Mouse (Mus musculus) retina, adult 2 months (tissue): ENCODE data around the gene Sprr4.
"Not testable (repeated sequence)": the region's sequence is repeated elsewhere in the genome, so short reads cannot be mapped to it uniquely, and the experiment has no call there.

Experiments
- DNase-seq: peaks from one replicate; pipeline ENCODE4 v3.0.0-alpha.2; 2012; ENCODE audit warnings: low read depth, low spot score

The Sprr4 gene

DNA sequence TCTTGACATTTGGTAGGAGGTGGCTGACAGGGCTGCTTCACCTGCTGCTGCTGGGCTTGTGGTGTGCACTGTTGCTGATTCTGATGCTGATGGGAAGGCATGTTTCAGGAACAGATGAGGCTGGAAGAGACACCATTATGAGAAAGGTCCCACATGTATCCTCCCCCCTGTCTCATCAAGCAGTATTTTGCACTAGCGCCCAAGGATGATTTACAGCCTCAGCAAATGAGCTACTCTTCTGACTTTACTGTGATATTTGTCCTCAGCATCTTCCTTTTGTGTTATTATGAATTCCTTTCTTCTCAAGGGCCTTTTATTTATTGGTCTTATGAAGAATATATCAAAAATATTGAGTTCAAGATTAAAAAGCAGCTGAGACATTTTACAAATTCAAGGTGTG lies at the start of gene Sprr4:
Gene Sprr4 (minus strand): TSS at position 101 of the 400 bp plus-strand sequence.
- DNase-seq = no peak

DNA sequence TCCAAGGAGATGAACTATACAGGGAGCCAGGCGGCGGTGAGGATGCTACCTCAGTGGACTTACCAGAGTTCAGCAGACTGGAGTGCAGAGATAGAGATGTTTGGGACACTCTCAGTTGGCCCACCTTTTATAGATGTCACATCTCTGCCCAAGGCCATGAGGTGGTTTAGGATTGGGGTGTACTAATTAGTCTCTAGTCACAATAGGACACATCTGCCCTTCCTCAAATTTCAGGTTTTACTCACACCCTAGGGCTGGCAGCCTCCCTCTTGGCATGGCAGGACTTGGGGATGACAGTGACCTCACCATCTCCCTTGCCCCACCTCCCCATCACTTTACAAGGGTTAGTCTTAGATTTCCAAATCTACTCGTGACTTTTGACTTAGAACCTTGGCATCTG lies 34.1 kb upstream of the Sprr4 start, which contains the start of gene 2310046K23Rik:
Gene 2310046K23Rik (minus strand): TSS at position 101 of the 400 bp plus-strand sequence.
- DNase-seq = no peak

DNA sequence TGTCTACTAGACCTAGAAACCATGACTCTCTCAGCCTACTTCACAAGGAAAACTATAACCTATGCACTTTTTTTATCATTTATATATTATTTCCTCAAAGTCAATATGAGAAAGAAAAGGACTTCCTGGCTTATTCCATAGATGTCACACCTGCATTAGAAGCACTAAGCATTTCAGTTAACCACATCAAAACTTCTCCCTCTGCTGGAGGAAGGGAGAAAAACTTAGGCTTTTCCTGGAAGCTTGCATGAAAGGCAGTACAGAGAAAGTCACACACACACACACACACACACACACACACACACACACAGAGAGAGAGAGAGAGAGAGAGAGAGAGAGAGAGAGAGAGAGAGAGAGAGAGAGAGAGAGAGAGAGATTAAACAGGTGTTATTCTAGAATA lies 12.0 kb upstream of the Sprr4 start:
- no peak for DNase-seq

DNA sequence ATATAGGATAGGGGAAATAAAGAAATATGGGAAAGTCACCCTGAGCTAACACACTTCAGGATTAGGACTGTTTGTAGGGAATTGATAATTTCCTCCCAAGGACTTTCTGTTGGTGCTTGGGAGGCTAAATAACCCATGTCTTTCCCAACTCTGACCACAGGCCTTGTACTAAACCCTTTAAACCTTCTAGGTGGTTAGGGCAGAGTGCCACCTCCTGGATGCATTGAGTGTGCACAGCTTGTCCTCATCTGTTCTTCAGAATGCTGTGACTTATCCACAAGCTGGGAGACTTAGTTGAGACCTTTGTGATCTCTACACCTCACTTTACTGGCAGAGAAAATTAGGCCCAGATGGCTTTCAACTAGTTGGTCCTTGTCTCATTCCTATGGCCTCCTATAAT lies 10.5 kb upstream of the Sprr4 start:
- peak; percentile 2 for DNase-seq

DNA sequence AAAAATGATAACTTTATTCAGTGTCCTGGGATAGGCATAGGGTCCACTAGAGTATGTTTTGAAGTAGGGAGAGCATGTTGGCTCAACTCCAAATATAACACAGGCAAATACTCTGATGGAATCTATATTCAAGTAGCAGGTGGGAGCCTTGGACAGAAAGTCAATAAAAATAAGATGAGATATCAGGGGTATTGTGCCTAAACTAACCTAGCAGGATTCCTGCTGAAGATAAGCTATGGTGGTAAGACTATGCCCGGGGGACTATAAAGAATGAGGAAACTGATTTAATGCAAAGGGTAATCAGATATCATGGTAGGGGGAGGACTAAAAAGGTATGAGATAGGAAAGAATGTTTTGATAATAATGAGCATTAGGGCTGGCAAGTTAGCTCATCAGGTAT lies 7.9 kb upstream of the Sprr4 start:
- no peak for DNase-seq

DNA sequence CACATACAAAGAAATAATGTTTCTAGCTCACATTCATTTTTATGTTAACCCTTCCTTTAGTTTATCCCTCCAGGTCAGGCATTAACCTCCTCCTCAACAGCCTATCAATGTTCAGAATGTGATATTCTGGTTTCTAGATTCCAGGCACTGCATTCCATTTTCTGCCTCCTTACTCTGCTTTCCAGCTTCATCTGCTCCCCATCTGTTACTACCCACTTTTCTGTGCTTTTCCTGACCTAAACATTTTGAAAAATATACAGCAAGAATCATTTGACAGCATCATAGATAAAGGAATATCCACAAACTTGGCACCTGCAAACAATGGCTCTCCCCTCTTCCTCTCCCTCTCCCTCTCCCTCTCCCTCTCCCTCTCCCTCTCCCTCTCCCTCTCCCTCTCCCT lies 3.2 kb upstream of the Sprr4 start:
- no peak for DNase-seq

DNA sequence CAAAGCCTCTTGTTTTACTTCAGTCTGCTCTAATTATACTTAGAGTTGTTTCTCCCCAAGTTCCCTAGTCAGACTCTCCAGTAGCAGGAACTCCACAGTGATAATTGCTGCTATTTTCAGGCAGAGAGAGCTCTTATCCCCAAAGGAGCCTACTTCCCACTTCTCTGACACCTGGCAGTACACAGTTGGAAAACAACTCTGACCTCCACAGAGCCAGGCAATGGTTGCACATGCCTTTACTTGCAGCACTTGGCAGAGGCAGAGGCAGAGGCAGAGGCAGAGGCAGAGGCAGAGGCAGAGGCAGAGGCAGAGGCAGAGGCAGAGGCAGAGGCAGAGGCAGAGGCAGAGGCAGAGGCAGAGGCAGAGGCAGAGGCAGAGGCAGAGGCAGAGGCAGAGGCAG lies 10.0 kb downstream of the Sprr4 start:
- DNase-seq = not testable (repeated sequence)

DNA sequence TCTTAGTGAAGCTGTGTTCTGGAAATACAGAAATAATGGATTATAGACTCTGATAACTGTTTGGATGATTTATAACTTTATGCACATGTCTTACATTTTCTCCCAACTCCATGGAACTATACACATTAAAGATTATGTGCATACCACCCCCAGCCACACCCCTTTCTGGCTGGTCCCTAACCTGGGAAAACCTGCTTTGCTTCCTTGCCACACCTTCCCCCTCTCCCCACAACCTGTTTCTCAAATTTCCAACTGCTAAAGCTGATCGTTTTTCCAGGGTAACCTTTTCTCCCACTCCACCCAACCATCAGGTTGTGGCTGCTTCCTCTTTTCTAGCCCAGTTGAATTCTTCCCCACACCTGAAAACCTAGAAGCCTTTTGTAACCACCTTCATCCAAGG lies 14.0 kb downstream of the Sprr4 start:
- DNase-seq = no peak

DNA sequence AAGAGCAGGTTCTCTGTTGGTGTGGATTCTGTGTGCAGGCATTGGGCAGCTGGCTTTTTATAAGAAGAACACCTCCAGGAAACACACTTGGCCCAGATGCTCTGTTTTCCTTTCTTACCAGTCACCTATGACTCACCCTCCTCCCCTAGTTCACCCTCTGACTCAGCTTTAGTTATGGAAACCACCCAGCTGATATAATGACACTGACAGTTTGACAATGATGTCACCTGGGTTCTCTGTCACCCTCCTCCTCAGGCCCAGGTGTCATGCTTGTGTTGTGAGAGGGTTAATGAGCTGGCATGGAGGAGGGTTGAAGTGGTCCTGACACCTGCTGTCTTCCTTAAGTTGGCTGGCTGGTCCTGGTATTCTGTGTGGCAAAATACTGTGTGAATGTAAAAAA lies 14.4 kb downstream of the Sprr4 start, which contains the start of gene Sprr1a:
Gene Sprr1a (minus strand): TSS at position 33 of the 400 bp plus-strand sequence.
- DNase-seq = no peak

DNA sequence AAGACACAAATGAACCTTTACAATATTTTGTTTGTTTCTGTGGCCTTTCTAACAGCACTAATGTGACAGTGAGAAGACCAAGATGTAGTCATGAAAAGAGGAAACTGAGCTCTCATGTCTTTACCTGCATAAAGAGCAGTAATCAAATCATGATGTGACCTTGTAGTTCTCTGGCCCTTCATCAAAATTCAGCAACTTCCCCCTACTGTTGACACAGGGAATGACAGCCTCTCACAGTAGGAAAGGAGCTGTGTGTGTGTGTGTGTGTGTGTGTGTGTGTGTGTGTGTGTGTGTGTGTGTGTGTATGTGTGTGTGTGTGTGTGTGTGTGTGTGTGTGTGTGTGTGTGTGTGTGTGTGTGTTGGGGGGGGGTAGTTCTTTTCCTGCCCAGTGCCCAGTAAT lies 19.0 kb downstream of the Sprr4 start:
- DNase-seq = not testable (repeated sequence)

DNA sequence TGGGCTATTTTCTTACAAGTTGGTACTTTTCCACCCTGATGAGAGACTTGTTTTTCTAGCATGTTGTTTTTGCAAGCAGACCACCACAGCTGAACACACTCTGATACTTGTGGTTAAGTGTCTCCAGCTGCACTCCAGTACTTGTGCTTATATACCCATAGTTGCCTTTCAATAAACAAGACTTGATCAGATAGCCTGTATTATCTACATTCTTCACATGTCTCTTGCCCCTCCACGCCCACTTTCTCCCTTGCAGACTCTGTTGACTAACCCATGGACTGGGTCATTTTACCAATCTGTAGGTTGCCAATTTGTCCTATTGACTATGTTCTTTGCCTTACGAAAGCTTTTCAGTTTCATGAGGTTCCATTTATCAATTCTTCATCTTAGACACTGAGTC lies 30.2 kb downstream of the Sprr4 start:
- no peak for DNase-seq

DNA sequence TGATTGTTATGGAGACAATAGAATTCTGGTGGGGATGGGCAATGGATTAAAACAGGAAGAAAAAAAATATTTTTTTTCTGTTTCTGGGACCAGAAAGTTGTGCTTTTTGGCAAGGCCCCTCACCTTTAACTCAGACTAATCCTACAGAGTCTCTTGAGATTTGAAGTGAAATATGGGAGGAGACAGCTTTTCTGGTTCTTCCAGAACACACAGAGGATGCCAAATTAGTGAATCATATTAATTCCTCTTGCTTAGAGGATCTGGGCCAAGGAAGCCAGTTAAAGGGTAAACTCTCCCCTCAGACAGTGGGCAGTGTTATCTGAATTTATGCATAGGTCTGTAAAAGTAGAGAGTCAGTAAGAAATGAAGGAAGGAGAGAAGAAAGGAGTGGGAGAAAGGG lies 32.9 kb downstream of the Sprr4 start:
- DNase-seq = no peak

DNA sequence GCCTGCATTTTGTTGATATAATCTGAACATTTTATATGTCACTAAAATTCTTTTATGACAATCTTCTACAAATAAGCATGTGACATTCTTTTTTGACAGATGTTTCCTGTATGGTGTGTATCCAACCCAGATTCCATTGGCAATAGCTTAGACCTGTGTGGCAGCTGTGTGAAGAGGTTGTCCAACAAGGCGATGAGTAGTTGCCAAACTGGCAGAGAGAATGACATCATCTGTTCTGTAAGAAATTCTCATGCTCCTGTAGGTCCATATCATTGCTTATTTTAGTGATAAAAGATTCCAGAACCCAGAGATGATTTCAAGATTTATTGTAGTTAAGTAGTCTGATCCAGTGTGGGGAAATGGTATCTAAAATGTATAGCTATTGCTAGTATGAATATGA lies 33.7 kb downstream of the Sprr4 start:
- no peak for DNase-seq

DNA sequence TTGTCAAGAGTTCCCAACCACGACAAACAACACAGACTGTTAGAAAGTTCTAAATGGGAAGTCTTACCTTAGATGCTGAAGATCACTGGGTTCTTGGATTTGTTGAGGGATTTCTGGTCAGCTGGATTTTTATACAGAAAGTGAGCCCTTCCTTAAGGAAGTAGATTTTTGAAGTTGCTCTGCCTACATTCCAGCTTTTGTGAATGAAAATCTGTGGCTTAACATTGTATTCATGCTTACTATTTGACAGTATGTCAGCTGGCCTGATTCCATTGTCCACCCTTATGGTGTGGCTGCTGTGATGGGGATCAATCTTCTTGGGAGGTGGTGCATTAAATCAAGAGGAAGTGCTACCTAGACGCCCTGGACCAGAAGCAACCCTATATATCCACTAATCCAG lies 41.7 kb downstream of the Sprr4 start, which contains the start of gene Sprr3:
Gene Sprr3 (minus strand): TSS at position 101 of the 400 bp plus-strand sequence.
- DNase-seq = no peak

DNA sequence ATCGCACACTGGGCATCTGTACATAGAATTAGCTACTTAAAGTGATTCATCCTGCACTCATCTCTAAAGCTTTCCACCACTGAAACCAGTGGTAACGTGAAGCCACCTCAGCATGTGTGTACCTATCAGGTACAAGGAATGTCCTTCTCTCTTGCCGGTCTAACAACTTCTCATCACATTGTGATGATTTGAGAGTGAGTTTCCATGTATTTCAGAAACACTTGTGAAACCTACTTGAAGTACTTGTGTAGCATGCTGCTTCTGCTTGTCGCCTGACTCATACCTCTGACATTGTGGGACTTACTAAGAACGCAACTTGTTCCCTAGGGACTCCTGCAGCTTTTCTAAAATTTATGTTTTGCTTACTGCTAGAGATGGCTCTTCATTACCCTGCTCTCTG lies 45.1 kb downstream of the Sprr4 start:
- no peak for DNase-seq
